Mouse (Mus musculus): ENCODE data around the gene Zzz3.
A peak's percentile ranks its signal among the peaks of the same experiment; 100 is the strongest.

DNA sequence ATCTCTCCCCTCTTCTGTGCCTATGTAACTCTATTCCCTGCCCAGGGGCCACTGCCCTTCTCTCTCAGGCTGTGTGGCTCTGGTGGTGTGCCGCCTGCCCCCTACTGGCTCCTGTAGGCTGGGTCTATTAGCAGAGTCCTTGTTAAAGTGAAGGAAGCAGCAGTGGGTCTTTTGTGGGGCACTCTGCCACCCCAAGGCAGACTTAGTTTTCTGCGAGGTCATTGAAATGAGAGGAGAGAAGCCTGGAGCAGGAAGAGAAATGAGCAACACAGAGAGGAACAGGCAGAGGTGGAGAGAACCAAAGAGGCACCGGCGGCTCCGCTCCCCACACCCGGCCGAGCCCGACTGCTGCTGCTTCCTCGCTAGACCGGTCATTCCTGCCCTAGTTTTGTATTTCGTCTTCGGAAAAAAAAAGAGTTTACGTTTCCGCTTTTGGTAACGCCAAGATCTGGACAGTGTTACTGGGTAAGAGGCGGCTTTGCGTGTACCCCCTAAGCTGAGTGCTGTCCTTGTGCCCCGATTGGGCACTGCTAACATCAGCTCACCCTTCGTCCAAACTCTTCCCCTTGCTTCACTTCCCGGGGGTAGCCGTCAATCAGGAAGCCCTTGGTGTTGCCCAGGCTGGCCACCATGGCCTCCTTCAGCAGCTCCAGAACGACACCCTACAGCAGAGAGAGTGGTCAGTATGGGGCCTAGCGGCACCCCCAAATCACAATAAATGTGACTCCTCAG is 82.7 kb downstream of the Zzz3 start:
- peak; percentile 69 for TF ChIP-seq CTCF (conservative IDR thresholded peaks at IDR 0.05; ENCODE audit: insufficient read depth, insufficient read length, low read depth, low read length)
- TF ChIP-seq POLR2A (IDR thresholded peaks at IDR 0.05; ENCODE audit: low read depth, low read length) = no peak
